Mouse (Mus musculus) kidney, adult 2 months (tissue): Measurements from ENCODE around the gene Pym1. TPM values are rescaled to one million over a fixed set of nuclear protein-coding genes. Genes with fewer than 3 reads are reported as not detected.

Experiments used
- DNase-seq: peaks from one replicate; pipeline ENCODE4 v3.0.0; 2021
- H3K27ac ChIP-seq: fragments of 200-500 bp; 2 replicates; pipeline ENCODE4 v1.5.1; 2012; ENCODE audit warnings: low read depth, low read length, control low read depth, inconsistent platforms; ENCODE audit not compliant: insufficient read depth
- H3K27me3 ChIP-seq: fragments of 200-500 bp; replicated peaks from 2 replicates; pipeline ENCODE4 v1.6.1; 2012; ENCODE audit warnings: mild to moderate bottlenecking, moderate library complexity, low read length, inconsistent platforms; ENCODE audit not compliant: control insufficient read depth, insufficient read depth
- H3K36me3 ChIP-seq: fragments of 200-500 bp; 2 replicates; pipeline ENCODE4 v1.6.1; 2012; ENCODE audit warnings: mild to moderate bottlenecking, moderate library complexity, low read length, inconsistent platforms; ENCODE audit not compliant: control insufficient read depth, insufficient read depth
- H3K4me1 ChIP-seq: fragments of 200-500 bp; 2 replicates; pipeline ENCODE4 v1.6.1; 2011; ENCODE audit warnings: low read length; ENCODE audit not compliant: control insufficient read depth, insufficient read depth
- H3K4me3 ChIP-seq: fragments of 200-500 bp; 2 replicates; pipeline ENCODE4 v1.5.1; 2011; ENCODE audit warnings: mild to moderate bottlenecking, low read depth, low read length, control low read depth; ENCODE audit not compliant: insufficient read depth
- CTCF ChIP-seq: fragments of 200-500 bp; conservative IDR thresholded peaks from 2 replicates; pipeline ENCODE4 v1.5.1; 2011; ENCODE audit warnings: low read depth, mild to moderate bottlenecking, control low read depth, low read length, moderate library complexity, mixed read lengths; ENCODE audit not compliant: insufficient read depth, insufficient read length
- POLR2A ChIP-seq: fragments of 200-500 bp; IDR thresholded peaks from one replicate; pipeline ENCODE4 v1.6.1; 2011; ENCODE audit warnings: low read depth, low read length, control low read depth
- WGBS: fragments of 180-500 bp; shearing (Covaris S2); methylation state at CpG from one replicate; pipeline ENCODE4 v1.1.7; 2018; 5-methylcytosine and 5-hydroxymethylcytosine counted together
- polyA plus RNA-seq: library from polyadenylated mRNA; depleted of rRNA; stranded (reverse); fragments of >200 nt; gene quantifications from 2 replicates; pipeline ENCODE4 v1.2.3, GENCODE M21; 2012; rRNA removed

Pym1 gene
- polyA plus RNA-seq, result 17.6 and 20.0 TPM in 2 replicates

- DNase-seq, result peak; percentile 95
- Histone ChIP-seq H3K4me3 (peak within 1 kb of the TSS; percentile 79), H3K36me3 (no peaks in the 10 kb centered on the region), H3K27me3 (no peaks in the 10 kb centered on the region), H3K27ac (peak within 1 kb of the TSS; percentile 92), H3K4me1 (peaks cover 11% of the 10 kb centered on the region; the same call in 1 of the 2 replicates)
- under 1% methylated on average over 36 of the region's 36 CpGs for WGBS
- TF ChIP-seq POLR2A (peak; percentile 14), CTCF (no peak)
These were observed at the start of gene Pym1 for GRCm38 (mm10) chr10:128747646-128748251. TSS of gene Pym1 (plus strand) at chr10:128747889.

- Histone ChIP-seq H3K4me1 (peaks cover 12% of the 10 kb centered on the region; the same call in 1 of the 2 replicates), H3K4me3 (no peak overlapping the region), H3K27ac (no peak overlapping the region), H3K27me3 (no peaks in the 10 kb centered on the region), H3K36me3 (no peaks in the 10 kb centered on the region)
- 54% methylated on average over 5 of the region's 5 CpGs for WGBS
- TF ChIP-seq CTCF, result no peak
- no peak for TF ChIP-seq POLR2A
- peak; percentile 78 for DNase-seq
These were observed 48.7 kb upstream of the Pym1 start for GRCm38 (mm10) chr10:128699006-128699405.

- WGBS, result 82% methylated on average over 11 of the region's 11 CpGs
- TF ChIP-seq CTCF (no peak), POLR2A (no peak)
- H3K4me1 ChIP-seq, result peaks cover 12% of the 10 kb centered on the region; the same call in 1 of the 2 replicates
- H3K4me3 ChIP-seq, result no peak overlapping the region
- no peak overlapping the region for H3K27ac ChIP-seq
- no peaks in the 10 kb centered on the region for H3K36me3 ChIP-seq
- H3K27me3 ChIP-seq, result no peaks in the 10 kb centered on the region
- no peak for DNase-seq
These were observed 48.1 kb upstream of the Pym1 start for GRCm38 (mm10) chr10:128699611-128700010.

GRCm38 (mm10) chr10:128700712-128701111 lies 47.0 kb upstream of the Pym1 start:
- TF ChIP-seq CTCF (no peak), POLR2A (no peak)
- 96% methylated on average over 5 of the region's 5 CpGs for WGBS
- Histone ChIP-seq H3K4me3 (no peak overlapping the region), H3K27ac (no peak overlapping the region), H3K4me1 (peaks cover 15% of the 10 kb centered on the region; the same call in 1 of the 2 replicates), H3K36me3 (no peaks in the 10 kb centered on the region), H3K27me3 (no peaks in the 10 kb centered on the region)
- no peak for DNase-seq

- Histone ChIP-seq H3K27ac (no peak overlapping the region), H3K27me3 (no peaks in the 10 kb centered on the region), H3K4me1 (peaks cover 10% of the 10 kb centered on the region; the same call in 1 of the 2 replicates), H3K4me3 (no peak overlapping the region), H3K36me3 (no peaks in the 10 kb centered on the region)
- 78% methylated on average over 6 of the region's 6 CpGs for WGBS
- TF ChIP-seq POLR2A, result no peak
- TF ChIP-seq CTCF, result no peak
- DNase-seq, result no peak
These were observed 45.2 kb upstream of the Pym1 start for GRCm38 (mm10) chr10:128702328-128703007.

GRCm38 (mm10) chr10:128703895-128704294 lies 43.8 kb upstream of the Pym1 start, which contains the start of gene Pmel:
TSS of gene Pmel (plus strand) at chr10:128704195.
- H3K4me3 ChIP-seq, result peak within 1 kb of the TSS; percentile 73
- 31% methylated on average over 4 of the region's 4 CpGs for WGBS
- no peak for DNase-seq
- no peaks in the 10 kb centered on the region for H3K36me3 ChIP-seq
- peak within 1 kb of the TSS; percentile 40; the same call in 1 of the 2 replicates for H3K27ac ChIP-seq
- H3K4me1 ChIP-seq, result peaks cover 4% of the 10 kb centered on the region; the same call in 1 of the 2 replicates
- H3K27me3 ChIP-seq, result no peaks in the 10 kb centered on the region
- TF ChIP-seq CTCF, result no peak
- TF ChIP-seq POLR2A, result no peak
